Mouse (Mus musculus): Measurements from ENCODE around the gene Hoxc4.

The Hoxc4 gene

GRCm38 (mm10) chr15:103018636-103019035, at the start of gene Hoxc4:
Gene Hoxc4, plus strand, starts transcription at chr15:103018934.
- no peak for DNase-seq (ENCODE audit: low read depth)

GRCm38 (mm10) chr15:102969296-102969695, 49.4 kb upstream of the Hoxc4 start:
- DNase-seq (ENCODE audit: low read depth): no peak

GRCm38 (mm10) chr15:102970740-102971139, 48.0 kb upstream of the Hoxc4 start:
- peak; percentile 59 for DNase-seq (ENCODE audit: low read depth)

GRCm38 (mm10) chr15:102972254-102972653, 46.5 kb upstream of the Hoxc4 start:
- no peak for DNase-seq (ENCODE audit: low read depth)

- DNase-seq (ENCODE audit: low read depth): no peak
Observed at GRCm38 (mm10) chr15:102972753-102973152, 46.0 kb upstream of the Hoxc4 start.

GRCm38 (mm10) chr15:102975034-102975433, 43.7 kb upstream of the Hoxc4 start:
- DNase-seq (ENCODE audit: low read depth): no peak

- peak; percentile 71 for DNase-seq (ENCODE audit: low read depth)
Observed at GRCm38 (mm10) chr15:102975688-102976111, 43.0 kb upstream of the Hoxc4 start.

- peak; percentile 17 for DNase-seq (ENCODE audit: low read depth)
Observed at GRCm38 (mm10) chr15:102976171-102976570, 42.6 kb upstream of the Hoxc4 start, which contains the start of gene Hoxc9. Gene Hoxc9, plus strand, starts transcription at chr15:102976439.

GRCm38 (mm10) chr15:102976631-102977422, 41.9 kb upstream of the Hoxc4 start:
- no peak for DNase-seq (ENCODE audit: low read depth)

- DNase-seq (ENCODE audit: low read depth): no peak
Observed at GRCm38 (mm10) chr15:102977423-102977974, 41.2 kb upstream of the Hoxc4 start.

GRCm38 (mm10) chr15:102978615-102979515, 39.9 kb upstream of the Hoxc4 start:
- DNase-seq (ENCODE audit: low read depth): no peak

- no peak for DNase-seq (ENCODE audit: low read depth)
Observed at GRCm38 (mm10) chr15:102979936-102980335, 38.8 kb upstream of the Hoxc4 start.

GRCm38 (mm10) chr15:102980352-102980751, 38.4 kb upstream of the Hoxc4 start:
- no peak for DNase-seq (ENCODE audit: low read depth)

- DNase-seq (ENCODE audit: low read depth): no peak
Observed at GRCm38 (mm10) chr15:102980912-102981311, 37.8 kb upstream of the Hoxc4 start.

GRCm38 (mm10) chr15:102981379-102982288, 37.1 kb upstream of the Hoxc4 start:
- DNase-seq (ENCODE audit: low read depth): no peak

GRCm38 (mm10) chr15:102983716-102984115, 35.0 kb upstream of the Hoxc4 start:
- DNase-seq (ENCODE audit: low read depth): no peak

- no peak for DNase-seq (ENCODE audit: low read depth)
Observed at GRCm38 (mm10) chr15:102984521-102984920, 34.2 kb upstream of the Hoxc4 start.

GRCm38 (mm10) chr15:102984925-102985324, 33.8 kb upstream of the Hoxc4 start:
- no peak for DNase-seq (ENCODE audit: low read depth)

GRCm38 (mm10) chr15:102987124-102987833, 31.5 kb upstream of the Hoxc4 start:
- DNase-seq (ENCODE audit: low read depth): peak; percentile 82

- no peak for DNase-seq (ENCODE audit: low read depth)
Observed at GRCm38 (mm10) chr15:102988078-102988477, 30.7 kb upstream of the Hoxc4 start.
